Comparison of ENCODE assay signal across 8 mouse cellular contexts in genomic region chr7:80027636-80028417, GRCm38 (mm10). TPM values are rescaled to one million over a fixed set of nuclear protein-coding genes. Genes with fewer than 3 reads are reported as not detected.
DNase-seq lines count a peak whose midpoint lies in the region; ATAC-seq and TF ChIP-seq lines count a peak whose summit lies in the region.

No protein-coding gene starts in this region.

- TF ChIP-seq CTCF in left cerebral cortex, adult 2 months (IDR thresholded peaks at IDR 0.05): no peak

- H3K9me3 ChIP-seq in limb, embryonic 11.5 days (ENCODE audit: control insufficient read depth, low read length): no peaks in the 10 kb centered on the region
- H3K9me3 ChIP-seq in midbrain, embryonic 16.5 days (replicated peaks; ENCODE audit: control insufficient read depth, low read length, poor library complexity, severe bottlenecking): no peaks in the 10 kb centered on the region

- no peaks in the 10 kb centered on the region for H3K36me3 ChIP-seq in limb, embryonic 11.5 days (ENCODE audit: control insufficient read depth, insufficient read depth, low read length)
- H3K36me3 ChIP-seq in midbrain, embryonic 16.5 days (ENCODE audit: control insufficient read depth, insufficient read depth, low read length): no peaks in the 10 kb centered on the region

- DNase-seq in left cerebral cortex, adult 2 months (ENCODE audit: extremely low spot score in 1 of 2, low spot score in 2 of 2): no peak
- no peak for DNase-seq in left cerebral cortex, postnatal 25 days (ENCODE audit: low spot score in 2 of 2)
- DNase-seq in embryo, embryonic 9.5 days (ENCODE audit: extremely low spot score): peak; percentile 41
- peak; percentile 53 to 68 for DNase-seq in heart, postnatal 36 days
- DNase-seq in limb, embryonic 11.5 days (ENCODE audit: low spot score): peak; percentile 53
- peak; percentile 39 to 40 for DNase-seq in thymus, postnatal 36 days
- no peak for DNase-seq in frontal cortex, postnatal 14 days (ENCODE audit: low spot score in 2 of 2)

- no peak for ATAC-seq in limb, embryonic 11.5 days (ENCODE audit: insufficient number of reproducible peaks, low FRiP score, low TSS enrichment, low read depth)
- ATAC-seq in midbrain, embryonic 16.5 days: no peak

- H3K9ac ChIP-seq in limb, embryonic 11.5 days (ENCODE audit: low read length): peak overlapping the region; percentile 75
- H3K9ac ChIP-seq in midbrain, embryonic 16.5 days (ENCODE audit: low read depth, low read length): peak overlapping the region; percentile 75

- H3K4me1 ChIP-seq in limb, embryonic 11.5 days (ENCODE audit: control insufficient read depth, insufficient read depth, low read length): peaks cover 16% of the 10 kb centered on the region
- peaks cover 33% of the 10 kb centered on the region for H3K4me1 ChIP-seq in midbrain, embryonic 16.5 days (ENCODE audit: control insufficient read depth, insufficient read depth, low read length)

- WGBS in limb, embryonic 11.5 days: 4% methylated on average over 23 of the region's 23 CpGs
- WGBS in midbrain, embryonic 16.5 days: 3% methylated on average over 23 of the region's 23 CpGs

- no peaks in the 10 kb centered on the region for H3K27me3 ChIP-seq in limb, embryonic 11.5 days (ENCODE audit: control insufficient read depth, insufficient read depth, low read length)
- no peaks in the 10 kb centered on the region for H3K27me3 ChIP-seq in midbrain, embryonic 16.5 days (ENCODE audit: control insufficient read depth, insufficient read depth, low read depth, low read length)

- intact Hi-C loops in left cerebral cortex, adult 2 months (cut with DNase I): no loop called here
- intact Hi-C loops in left cerebral cortex, postnatal 25 days (cut with DNase I): loop anchor here (2.0 to 5.0 kb wide), 3 partner anchors 87 to 106 kb away; partner anchors contain the start of genes Ap3s2, Arpin and Idh2
- intact Hi-C loops in heart, postnatal 36 days (cut with DNase I): loop anchor here (2.0 kb wide), 3 partner anchors 17 to 51 kb away; no protein-coding TSS in a partner anchor

- peak overlapping the region; percentile 89 for H3K4me3 ChIP-seq in left cerebral cortex, adult 2 months
- H3K4me3 ChIP-seq in limb, embryonic 11.5 days (ENCODE audit: low read depth, low read length): peak overlapping the region; percentile 59
- peak overlapping the region; percentile 65 for H3K4me3 ChIP-seq in midbrain, embryonic 16.5 days (ENCODE audit: low read depth, low read length)

- peak overlapping the region; percentile 84 for H3K27ac ChIP-seq in left cerebral cortex, adult 2 months
- H3K27ac ChIP-seq in limb, embryonic 11.5 days (replicated peaks; ENCODE audit: low read depth, low read length): peak overlapping the region; percentile 76; the same call in 1 of the 2 replicates
- peak overlapping the region; percentile 51; the same call in 1 of the 2 replicates for H3K27ac ChIP-seq in midbrain, embryonic 16.5 days (ENCODE audit: low read length)

- peak overlapping the region; percentile 75 for H3K4me2 ChIP-seq in limb, embryonic 11.5 days (ENCODE audit: low read depth, severe bottlenecking)
- H3K4me2 ChIP-seq in midbrain, embryonic 16.5 days (ENCODE audit: low read length): peak overlapping the region; percentile 77

RNA-seq across cellular contexts. Expression of gene Zfp710, which starts 3.2 kb away (rescaled TPM):
- total RNA-seq in left cerebral cortex, adult 2 months (2021): 10 to 100 TPM; 18.9 to 21.7 TPM
- 10 to 100 TPM; 19.6 to 21.2 TPM for total RNA-seq in left cerebral cortex, postnatal 25 days (2021)
- total RNA-seq in heart, postnatal 36 days (2021): 10 to 100 TPM; 27.4 to 28.0 TPM
- polyA plus RNA-seq in limb, embryonic 11.5 days (2014; fragmentation: Nextera tagmentation; extraction: Ambion mirVana): 15.4 and 17.0 TPM in 2 replicates
- polyA plus RNA-seq in midbrain, embryonic 16.5 days (2015; fragmentation: Nextera tagmentation; extraction: Ambion mirVana): 15.0 and 15.8 TPM in 2 replicates

Comparison
In these comparisons a context has a peak if more than half of its experiments do, and no peak if none do; other contexts are left out.
1. DNase-seq: peak in embryo, embryonic 9.5 days (single experiment), heart, postnatal 36 days (2 of 2), limb, embryonic 11.5 days (single experiment) and thymus, postnatal 36 days (2 of 2); none in left cerebral cortex, adult 2 months (0 of 2), left cerebral cortex, postnatal 25 days (0 of 2) and frontal cortex, postnatal 14 days (0 of 2).
2. Peak in every context shown above with its lines, with median percentiles within 50 percentile points of each other: H3K27ac ChIP-seq and H3K4me3 ChIP-seq.